In the genomic region with DNA sequence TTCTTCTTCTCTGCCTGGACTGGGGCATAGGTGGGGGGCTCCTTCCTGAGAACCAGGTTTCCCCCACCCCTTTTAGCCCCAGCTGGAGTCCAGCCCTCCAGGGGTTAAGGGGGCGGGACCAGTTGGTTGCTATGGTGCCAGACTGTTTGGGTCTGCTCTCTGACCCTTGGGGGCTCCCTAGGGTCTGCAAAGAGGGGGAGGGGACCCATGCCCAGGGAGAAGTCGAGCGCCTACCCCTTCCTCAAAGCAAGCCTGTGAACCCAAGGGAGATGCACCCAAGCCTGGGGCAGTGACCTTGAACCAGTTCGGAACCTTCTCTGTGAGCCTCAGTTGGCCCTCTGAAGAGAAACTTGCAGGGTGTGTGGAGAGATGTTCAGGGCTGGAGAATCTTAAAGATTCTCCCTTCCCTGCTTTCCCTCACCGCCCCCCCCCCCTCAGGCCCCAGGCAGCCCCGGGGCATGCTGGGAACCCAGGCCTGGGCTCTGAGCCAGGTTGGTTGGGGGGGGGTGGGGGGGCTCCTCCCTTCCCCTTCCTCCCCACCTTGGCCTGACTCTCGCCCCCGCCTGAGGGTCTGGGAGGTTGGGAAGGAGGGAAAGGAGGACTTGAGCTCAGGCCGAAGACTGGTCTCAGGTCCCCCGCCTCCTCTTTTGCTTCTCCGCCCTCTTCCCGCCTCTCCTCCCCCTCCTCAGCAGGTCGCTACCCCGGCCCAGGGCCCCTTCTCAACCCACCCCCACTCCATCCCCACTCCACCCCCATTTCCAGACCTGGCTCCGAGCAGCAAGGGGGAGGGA, we compare ENCODE assay signal across 8 mouse cellular contexts. TPM values are rescaled to one million over a fixed set of nuclear protein-coding genes. Genes with fewer than 3 reads are reported as not detected.
DNase-seq lines count a peak whose midpoint lies in the region; ATAC-seq and TF ChIP-seq lines count a peak whose summit lies in the region.

No protein-coding gene starts in this region.

- peak overlapping the region; percentile 83 for H3K4me3 ChIP-seq in hindbrain, embryonic 14.5 days (replicated peaks; ENCODE audit: low read length)
- peak overlapping the region; percentile 84 for H3K4me3 ChIP-seq in limb, embryonic 11.5 days (ENCODE audit: low read depth, low read length)
- peak overlapping the region; percentile 97 for H3K4me3 ChIP-seq in midbrain, embryonic 16.5 days (ENCODE audit: low read depth, low read length)
- H3K4me3 ChIP-seq in testis, adult 2 months (ENCODE audit: control insufficient read depth, low read depth, low read length) = peak overlapping the region; percentile 92

- no peaks in the 10 kb centered on the region for H3K27me3 ChIP-seq in hindbrain, embryonic 14.5 days (ENCODE audit: control insufficient read depth, insufficient read depth, low read length)
- no peaks in the 10 kb centered on the region for H3K27me3 ChIP-seq in limb, embryonic 11.5 days (ENCODE audit: control insufficient read depth, insufficient read depth, low read length)
- no peaks in the 10 kb centered on the region for H3K27me3 ChIP-seq in midbrain, embryonic 16.5 days (ENCODE audit: control insufficient read depth, insufficient read depth, low read depth, low read length)
- H3K27me3 ChIP-seq in testis, adult 2 months (ENCODE audit: control insufficient read depth, insufficient read depth, low read length) = peaks cover 7% of the 10 kb centered on the region; the same call in 1 of the 2 replicates

- 0% methylated on average over 9 of the region's 15 CpGs for WGBS in hindbrain, embryonic 14.5 days
- WGBS in limb, embryonic 11.5 days = 0% methylated on average over 12 of the region's 15 CpGs
- WGBS in midbrain, embryonic 16.5 days = under 1% methylated on average over 12 of the region's 15 CpGs

- no peaks in the 10 kb centered on the region for H3K9me3 ChIP-seq in hindbrain, embryonic 14.5 days (ENCODE audit: control insufficient read depth, low read length)
- H3K9me3 ChIP-seq in limb, embryonic 11.5 days (ENCODE audit: control insufficient read depth, low read length) = no peaks in the 10 kb centered on the region
- H3K9me3 ChIP-seq in midbrain, embryonic 16.5 days (replicated peaks; ENCODE audit: control insufficient read depth, low read length, poor library complexity, severe bottlenecking) = no peaks in the 10 kb centered on the region

- no peak for TF ChIP-seq CTCF in testis, adult 2 months (IDR thresholded peaks at IDR 0.05; ENCODE audit: control insufficient read depth, insufficient read depth, insufficient replicate concordance, low read depth, low read length)

- TF ChIP-seq POLR2A in testis, adult 2 months (IDR thresholded peaks at IDR 0.05; ENCODE audit: control insufficient read depth, low read depth, low read length) = 0 out of 2 replicates have a peak, but pooled peaks have one; percentile 35

- DNase-seq in layer of hippocampus, adult 9-11 months = peak; percentile 55
- DNase-seq in layer of hippocampus, adult 9-10 months (ENCODE audit: low spot score) = no peak
- peak; percentile 79 to 86 for DNase-seq in cerebellum, postnatal 10 days
- peak; percentile 30 for DNase-seq in gastrocnemius, adult 18-20 months (ENCODE audit: low spot score)
- DNase-seq in hindbrain, embryonic 14.5 days (ENCODE audit: low spot score) = peak; percentile 70
- DNase-seq in limb, embryonic 11.5 days (ENCODE audit: low spot score) = peak; percentile 94

- H3K4me2 ChIP-seq in hindbrain, embryonic 14.5 days (replicated peaks) = peak overlapping the region; percentile 73
- peak overlapping the region; percentile 98 for H3K4me2 ChIP-seq in limb, embryonic 11.5 days (ENCODE audit: low read depth, severe bottlenecking)
- H3K4me2 ChIP-seq in midbrain, embryonic 16.5 days (ENCODE audit: low read length) = peak overlapping the region; percentile 92

- H3K4me1 ChIP-seq in hindbrain, embryonic 14.5 days (replicated peaks; ENCODE audit: control insufficient read depth, insufficient read depth, low read length) = peaks cover 34% of the 10 kb centered on the region
- peaks cover 8% of the 10 kb centered on the region; the same call in 1 of the 2 replicates for H3K4me1 ChIP-seq in limb, embryonic 11.5 days (ENCODE audit: control insufficient read depth, insufficient read depth, low read length)
- H3K4me1 ChIP-seq in midbrain, embryonic 16.5 days (ENCODE audit: control insufficient read depth, insufficient read depth, low read length) = peaks cover 37% of the 10 kb centered on the region
- peaks cover 13% of the 10 kb centered on the region for H3K4me1 ChIP-seq in testis, adult 2 months (ENCODE audit: control insufficient read depth, insufficient read depth, low read length)

- H3K36me3 ChIP-seq in hindbrain, embryonic 14.5 days (replicated peaks; ENCODE audit: control insufficient read depth, insufficient read depth) = peaks cover 17% of the 10 kb centered on the region; the same call in 1 of the 2 replicates
- H3K36me3 ChIP-seq in limb, embryonic 11.5 days (ENCODE audit: control insufficient read depth, insufficient read depth, low read length) = no peaks in the 10 kb centered on the region
- H3K36me3 ChIP-seq in midbrain, embryonic 16.5 days (ENCODE audit: control insufficient read depth, insufficient read depth, low read length) = no peaks in the 10 kb centered on the region; the same call in 1 of the 2 replicates
- no peaks in the 10 kb centered on the region for H3K36me3 ChIP-seq in testis, adult 2 months (ENCODE audit: control insufficient read depth, insufficient read depth, low read length)

- ATAC-seq in hindbrain, embryonic 14.5 days (ENCODE audit: low FRiP score) = peak; percentile 53
- ATAC-seq in limb, embryonic 11.5 days (ENCODE audit: insufficient number of reproducible peaks, low FRiP score, low TSS enrichment, low read depth) = peak; percentile 74
- ATAC-seq in midbrain, embryonic 16.5 days = peak; percentile 33

- H3K27ac ChIP-seq in hindbrain, embryonic 14.5 days = peak overlapping the region; percentile 100
- peak overlapping the region; percentile 100 for H3K27ac ChIP-seq in limb, embryonic 11.5 days (replicated peaks; ENCODE audit: low read depth, low read length)
- peak overlapping the region; percentile 100 for H3K27ac ChIP-seq in midbrain, embryonic 16.5 days (ENCODE audit: low read length)
- H3K27ac ChIP-seq in testis, adult 2 months (ENCODE audit: control insufficient read depth, insufficient read depth, low read depth, low read length) = peak overlapping the region; percentile 8

- H3K9ac ChIP-seq in hindbrain, embryonic 14.5 days = peak overlapping the region; percentile 98
- H3K9ac ChIP-seq in limb, embryonic 11.5 days (ENCODE audit: low read length) = peak overlapping the region; percentile 88
- peak overlapping the region; percentile 100 for H3K9ac ChIP-seq in midbrain, embryonic 16.5 days (ENCODE audit: low read depth, low read length)

RNA-seq across cellular contexts. Expression of a gene that starts 1.4 kb away (rescaled TPM):
- total RNA-seq in gastrocnemius, adult 18-20 months (2021) = 1 to 10 TPM; 4.8 to 6.0 TPM
- 13.0 and 18.7 TPM in 2 replicates for polyA plus RNA-seq in hindbrain, embryonic 14.5 days (2014; fragmentation: Nextera tagmentation; extraction: Ambion mirVana)
- 35.5 and 39.7 TPM in 2 replicates for polyA plus RNA-seq in limb, embryonic 11.5 days (2014; fragmentation: Nextera tagmentation; extraction: Ambion mirVana)
- polyA plus RNA-seq in midbrain, embryonic 16.5 days (2015; fragmentation: Nextera tagmentation; extraction: Ambion mirVana) = 25.7 and 26.6 TPM in 2 replicates
- polyA plus RNA-seq in testis, adult 2 months (2012; rRNA removed) = 148 and 156 TPM in 2 replicates

RNA-seq across cellular contexts. Expression of a gene that starts 26.6 kb away (rescaled TPM):
- under 1 TPM; 0.09 to 0.52 TPM for total RNA-seq in gastrocnemius, adult 18-20 months (2021)
- polyA plus RNA-seq in hindbrain, embryonic 14.5 days (2014; fragmentation: Nextera tagmentation; extraction: Ambion mirVana) = 0.95 and 1.8 TPM in 2 replicates
- 1.5 and 2.0 TPM in 2 replicates for polyA plus RNA-seq in limb, embryonic 11.5 days (2014; fragmentation: Nextera tagmentation; extraction: Ambion mirVana)
- 0.98 and 1.3 TPM in 2 replicates for polyA plus RNA-seq in midbrain, embryonic 16.5 days (2015; fragmentation: Nextera tagmentation; extraction: Ambion mirVana)
- not detected in 2 replicates for polyA plus RNA-seq in testis, adult 2 months (2012; rRNA removed)

RNA-seq across cellular contexts. Expression of a gene that starts 55.4 kb away (rescaled TPM):
- total RNA-seq in gastrocnemius, adult 18-20 months (2021) = not detected
- not detected in 2 replicates for polyA plus RNA-seq in hindbrain, embryonic 14.5 days (2014; fragmentation: Nextera tagmentation; extraction: Ambion mirVana)
- not detected in 2 replicates for polyA plus RNA-seq in limb, embryonic 11.5 days (2014; fragmentation: Nextera tagmentation; extraction: Ambion mirVana)
- polyA plus RNA-seq in midbrain, embryonic 16.5 days (2015; fragmentation: Nextera tagmentation; extraction: Ambion mirVana) = 0.18 TPM in 1 of 2 replicates, not detected in the other
- polyA plus RNA-seq in testis, adult 2 months (2012; rRNA removed) = not detected in 2 replicates

RNA-seq across cellular contexts. Expression of a gene that starts 59.2 kb away (rescaled TPM):
- total RNA-seq in gastrocnemius, adult 18-20 months (2021) = not detected
- polyA plus RNA-seq in hindbrain, embryonic 14.5 days (2014; fragmentation: Nextera tagmentation; extraction: Ambion mirVana) = 0.21 and 0.37 TPM in 2 replicates
- polyA plus RNA-seq in limb, embryonic 11.5 days (2014; fragmentation: Nextera tagmentation; extraction: Ambion mirVana) = not detected in 2 replicates
- polyA plus RNA-seq in midbrain, embryonic 16.5 days (2015; fragmentation: Nextera tagmentation; extraction: Ambion mirVana) = 0.23 TPM in 1 of 2 replicates, not detected in the other
- not detected in 2 replicates for polyA plus RNA-seq in testis, adult 2 months (2012; rRNA removed)

RNA-seq across cellular contexts. Expression of a gene that starts 59.3 kb away (rescaled TPM):
- total RNA-seq in gastrocnemius, adult 18-20 months (2021) = not detected
- not detected in 2 replicates for polyA plus RNA-seq in hindbrain, embryonic 14.5 days (2014; fragmentation: Nextera tagmentation; extraction: Ambion mirVana)
- polyA plus RNA-seq in limb, embryonic 11.5 days (2014; fragmentation: Nextera tagmentation; extraction: Ambion mirVana) = not detected in 2 replicates
- polyA plus RNA-seq in midbrain, embryonic 16.5 days (2015; fragmentation: Nextera tagmentation; extraction: Ambion mirVana) = not detected in 2 replicates
- polyA plus RNA-seq in testis, adult 2 months (2012; rRNA removed) = not detected in 2 replicates

Comparison
In these comparisons a context has a peak if more than half of its experiments do, and no peak if none do; other contexts are left out.
1. H3K27ac ChIP-seq: peak in every context shown above with its lines; median percentile 100 in hindbrain, embryonic 14.5 days; 100 in limb, embryonic 11.5 days; 100 in midbrain, embryonic 16.5 days; 8 in testis, adult 2 months.